Mouse (Mus musculus) myocyte (in vitro differentiated cells): ENCODE data around the gene Lag3. TPM values are rescaled to one million over a fixed set of nuclear protein-coding genes. Genes with fewer than 3 reads are reported as not detected.

Experiments
- H3K27me3 ChIP-seq: one replicate; pipeline ENCODE4 v1.6.1; 2011; ENCODE audit not compliant: control insufficient read depth, insufficient read depth, insufficient read length
- H3K36me3 ChIP-seq: one replicate; pipeline ENCODE4 v1.6.1; 2011; ENCODE audit not compliant: control insufficient read depth, insufficient read depth
- H3K4me2 ChIP-seq: one replicate; pipeline ENCODE4 v1.6.1; 2011; ENCODE audit warnings: low read depth, control low read depth
- H3K4me3 ChIP-seq: one replicate; pipeline ENCODE4 v1.5.1; 2011; ENCODE audit warnings: mild to moderate bottlenecking, control low read depth, moderate library complexity
- H3K79me2 ChIP-seq: one replicate; pipeline ENCODE4 v1.6.1; 2011; ENCODE audit not compliant: control insufficient read depth, insufficient read depth
- H3ac ChIP-seq: one replicate; pipeline ENCODE4 v1.6.1; 2011; ENCODE audit not compliant: control insufficient read depth, insufficient read length
- CEBPB ChIP-seq: IDR thresholded peaks from 2 replicates; pipeline ENCODE4 v1.6.1; 2011; ENCODE audit warnings: mild to moderate bottlenecking, moderate library complexity; ENCODE audit not compliant: poor library complexity, insufficient read depth, severe bottlenecking
- E2F4 ChIP-seq: IDR thresholded peaks from one replicate; pipeline ENCODE4 v1.6.1; 2011; ENCODE audit warnings: mild to moderate bottlenecking, control low read depth, moderate library complexity; ENCODE audit not compliant: insufficient read depth
- MAX ChIP-seq: IDR thresholded peaks from one replicate; pipeline ENCODE4 v1.6.1; 2011; ENCODE audit warnings: low read depth, mild to moderate bottlenecking, control low read depth
- MYOD1 ChIP-seq, 3 experiments: IDR thresholded peaks; one replicate each; pipeline ENCODE4 v1.6.1; 2011; ENCODE audit warnings: control low read depth in 2 of 3, low read depth in 2 of 3, mild to moderate bottlenecking in 2 of 3, moderate library complexity in 1 of 3; ENCODE audit not compliant: insufficient read length in 2 of 3, control insufficient read depth in 1 of 3
- MYOG ChIP-seq, 3 experiments: IDR thresholded peaks; one replicate each; pipeline ENCODE4 v1.6.1; 2011; ENCODE audit warnings: control low read depth in 2 of 3, low read depth in 2 of 3, mild to moderate bottlenecking in 2 of 3; ENCODE audit not compliant: insufficient read length in 2 of 3, control insufficient read depth in 1 of 3, insufficient read depth in 1 of 3
- POLR2A ChIP-seq: IDR thresholded peaks from one replicate; pipeline ENCODE4 v1.6.1; 2011; ENCODE audit warnings: low read depth, mild to moderate bottlenecking, control low read depth, moderate library complexity; ENCODE audit not compliant: insufficient read length
- POLR2AphosphoS2 ChIP-seq: IDR thresholded peaks from one replicate; pipeline ENCODE4 v1.6.1; 2011; ENCODE audit warnings: low read depth, control low read depth; ENCODE audit not compliant: insufficient read length
- REST ChIP-seq: IDR thresholded peaks from one replicate; pipeline ENCODE4 v1.6.1; 2011; ENCODE audit warnings: mild to moderate bottlenecking, control low read depth, moderate library complexity; ENCODE audit not compliant: insufficient read depth, insufficient read length
- SRF ChIP-seq: IDR thresholded peaks from one replicate; pipeline ENCODE4 v1.6.1; 2011; ENCODE audit warnings: low read depth; ENCODE audit not compliant: control insufficient read depth, insufficient read length
- TCF12 ChIP-seq: IDR thresholded peaks from one replicate; pipeline ENCODE4 v1.6.1; 2011; ENCODE audit warnings: mild to moderate bottlenecking, control low read depth; ENCODE audit not compliant: poor library complexity, insufficient read depth, severe bottlenecking
- TCF3 ChIP-seq: IDR thresholded peaks from one replicate; pipeline ENCODE4 v1.6.1; 2011; ENCODE audit warnings: low read depth, control low read depth; ENCODE audit not compliant: insufficient read length
- USF1 ChIP-seq: IDR thresholded peaks from one replicate; pipeline ENCODE4 v1.6.1; 2011; ENCODE audit warnings: low read depth, mild to moderate bottlenecking, control low read depth, moderate library complexity
- polyA plus RNA-seq: library from polyadenylated mRNA; unstranded; fragments of >200 nt; fragmentation: generic; extraction: Trizol; gene quantifications from one replicate; pipeline ENCODE4 v1.2.1, GENCODE M21; 2012; ENCODE audit warnings: missing spikeins

Gene Lag3
- polyA plus RNA-seq, 1 experiment: 0.41 TPM

GRCm38 (mm10) chr6:124884714-124885500 lies 26.6 kb downstream of the Lag3 start:
- H3K27me3 ChIP-seq: peaks cover 13% of the 10 kb centered on the region
- no peaks in the 10 kb centered on the region for H3K36me3 ChIP-seq
- no peak overlapping the region for H3ac ChIP-seq
- no peak overlapping the region for H3K4me2 ChIP-seq
- no peak for TF ChIP-seq TCF12
- no peak for TF ChIP-seq TCF3
- TF ChIP-seq CEBPB: no peak
- TF ChIP-seq MAX: no peak
- no peak for TF ChIP-seq MYOD1 (IDR thresholded peaks at IDR 0.05; ENCODE audit: control insufficient read depth in 1 of 3, insufficient read length in 2 of 3, low read depth in 2 of 3)
- TF ChIP-seq POLR2A: no peak
- no peak for TF ChIP-seq SRF
- TF ChIP-seq REST: no peak
- TF ChIP-seq POLR2AphosphoS2: no peak
- TF ChIP-seq USF1: no peak
- no peak for TF ChIP-seq MYOG (IDR thresholded peaks at IDR 0.05; ENCODE audit: control insufficient read depth in 1 of 3, insufficient read depth in 1 of 3, insufficient read length in 2 of 3, low read depth in 2 of 3)
- TF ChIP-seq E2F4: no peak
- H3K79me2 ChIP-seq: no peaks in the 10 kb centered on the region
- H3K4me3 ChIP-seq: no peak overlapping the region

- no peak for TF ChIP-seq POLR2A
- TF ChIP-seq MYOG (IDR thresholded peaks at IDR 0.05; ENCODE audit: control insufficient read depth in 1 of 3, insufficient read depth in 1 of 3, insufficient read length in 2 of 3, low read depth in 2 of 3): no peak
- no peak for TF ChIP-seq MYOD1 (IDR thresholded peaks at IDR 0.05; ENCODE audit: control insufficient read depth in 1 of 3, insufficient read length in 2 of 3, low read depth in 2 of 3)
- TF ChIP-seq SRF: no peak
- TF ChIP-seq CEBPB: no peak
- TF ChIP-seq TCF12: no peak
- no peak for TF ChIP-seq USF1
- TF ChIP-seq TCF3: no peak
- no peak for TF ChIP-seq E2F4
- no peak for TF ChIP-seq POLR2AphosphoS2
- TF ChIP-seq MAX: no peak
- TF ChIP-seq REST: no peak
- Histone ChIP-seq H3K27me3 (peaks cover 15% of the 10 kb centered on the region), H3ac (no peak overlapping the region), H3K79me2 (no peaks in the 10 kb centered on the region), H3K4me2 (no peak overlapping the region), H3K36me3 (no peaks in the 10 kb centered on the region), H3K4me3 (no peak overlapping the region)
These were observed 28.2 kb downstream of the Lag3 start for GRCm38 (mm10) chr6:124883351-124883750.

GRCm38 (mm10) chr6:124881821-124882220 lies 29.7 kb downstream of the Lag3 start:
- Histone ChIP-seq H3K36me3 (no peaks in the 10 kb centered on the region), H3K27me3 (peaks cover 18% of the 10 kb centered on the region), H3ac (no peak overlapping the region), H3K4me3 (no peak overlapping the region), H3K4me2 (no peak overlapping the region), H3K79me2 (no peaks in the 10 kb centered on the region)
- TF ChIP-seq USF1 (no peak), SRF (no peak), MAX (no peak), TCF12 (no peak), MYOG (IDR thresholded peaks at IDR 0.05; ENCODE audit: control insufficient read depth in 1 of 3, insufficient read depth in 1 of 3, insufficient read length in 2 of 3, low read depth in 2 of 3) (no peak), CEBPB (no peak), E2F4 (no peak)

DNA sequence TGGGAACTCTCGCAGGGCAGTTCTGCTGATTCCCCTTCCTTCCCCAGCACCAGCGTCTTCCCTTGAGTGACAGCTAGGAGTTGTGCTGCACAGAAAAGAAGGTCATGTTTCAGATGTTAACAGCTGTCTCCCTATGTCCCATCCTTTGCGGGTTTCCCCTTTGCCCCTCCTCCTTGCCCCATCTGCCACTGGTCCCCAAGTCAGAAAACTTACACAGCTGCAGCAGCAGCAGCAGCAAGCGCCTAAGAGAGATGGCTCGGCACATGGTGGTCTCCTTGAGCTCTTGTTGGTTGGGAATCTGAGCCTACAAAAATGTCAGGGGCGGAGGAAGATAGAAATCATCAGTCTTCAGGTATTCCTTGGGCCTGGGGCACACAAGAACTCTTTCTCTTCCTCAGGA lies 32.1 kb downstream of the Lag3 start:
- Histone ChIP-seq H3K36me3 (no peaks in the 10 kb centered on the region), H3ac (no peak overlapping the region), H3K79me2 (no peaks in the 10 kb centered on the region), H3K4me2 (no peak overlapping the region), H3K27me3 (peaks cover 31% of the 10 kb centered on the region), H3K4me3 (no peak overlapping the region)
- TF ChIP-seq SRF (no peak), MAX (no peak), MYOD1 (IDR thresholded peaks at IDR 0.05; ENCODE audit: control insufficient read depth in 1 of 3, insufficient read length in 2 of 3, low read depth in 2 of 3) (peak in 2 of 3 experiments; percentile 7 to 34), CEBPB (no peak), TCF3 (no peak)

- Histone ChIP-seq H3K36me3 (no peaks in the 10 kb centered on the region), H3K4me2 (no peak overlapping the region), H3ac (no peak overlapping the region), H3K79me2 (no peaks in the 10 kb centered on the region), H3K27me3 (peaks cover 57% of the 10 kb centered on the region), H3K4me3 (no peak overlapping the region)
- TF ChIP-seq POLR2AphosphoS2: no peak
- TF ChIP-seq CEBPB: no peak
- TF ChIP-seq E2F4: no peak
- TF ChIP-seq TCF3: no peak
- no peak for TF ChIP-seq MAX
- TF ChIP-seq POLR2A: no peak
- no peak for TF ChIP-seq MYOG (IDR thresholded peaks at IDR 0.05; ENCODE audit: control insufficient read depth in 1 of 3, insufficient read depth in 1 of 3, insufficient read length in 2 of 3, low read depth in 2 of 3)
- TF ChIP-seq SRF: no peak
- TF ChIP-seq USF1: no peak
- TF ChIP-seq REST: no peak
- TF ChIP-seq MYOD1 (IDR thresholded peaks at IDR 0.05; ENCODE audit: control insufficient read depth in 1 of 3, insufficient read length in 2 of 3, low read depth in 2 of 3): no peak
- TF ChIP-seq TCF12: no peak
These were observed 37.2 kb downstream of the Lag3 start for GRCm38 (mm10) chr6:124874348-124874747.
